8 mouse cellular contexts compared by ENCODE assay signal in the genomic region with DNA sequence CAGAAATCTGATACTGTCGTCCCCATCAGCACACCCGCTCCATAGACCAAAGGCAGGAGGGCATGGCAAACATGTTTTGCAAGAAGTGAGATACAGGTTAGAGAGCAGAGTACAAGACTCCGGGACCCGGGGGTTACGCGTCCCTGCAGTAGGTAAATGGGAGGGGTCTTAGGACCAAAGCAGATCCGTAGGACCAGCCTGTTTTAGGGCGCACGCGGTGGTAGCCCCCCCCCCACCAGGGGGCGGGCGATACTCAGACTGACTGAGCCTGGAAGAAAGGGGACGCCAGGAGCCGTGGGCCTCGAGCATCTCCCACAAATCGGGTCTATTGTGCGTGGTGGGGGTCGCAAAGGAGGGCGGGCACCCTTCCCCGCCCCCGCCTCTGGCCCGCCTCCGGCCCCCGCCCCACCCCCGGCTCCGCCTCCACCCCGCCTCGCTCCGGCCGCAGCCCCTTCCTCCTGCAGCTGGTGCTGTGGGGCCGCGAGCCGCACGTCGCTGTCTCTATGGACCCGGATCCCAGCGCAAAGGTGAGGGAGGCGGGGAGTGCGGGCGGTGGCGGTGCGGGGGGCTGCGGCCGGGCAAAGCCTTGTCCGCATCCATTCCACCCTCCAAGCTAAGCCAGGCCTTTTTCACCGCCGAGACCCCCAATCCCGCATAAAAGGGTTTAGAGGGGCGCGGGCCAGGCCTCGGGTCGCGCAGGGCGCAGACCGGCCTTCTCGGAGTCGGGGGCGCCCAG. TPM values are rescaled to one million over a fixed set of nuclear protein-coding genes. Genes with fewer than 3 reads are reported as not detected.
DNase-seq lines count a peak whose midpoint lies in the region; ATAC-seq and TF ChIP-seq lines count a peak whose summit lies in the region.

A gene (plus strand): TSS at position 271 of the 736 bp plus-strand sequence.

- DNase-seq in kidney, adult 11 months, result peak; percentile 31
- no peak for DNase-seq in kidney, adult 9 months
- DNase-seq in ZHBTc4 (ENCODE audit: low read depth, low spot score), result peak; percentile 56
- peak; percentile 76 for DNase-seq in limb, embryonic 10.5 days (ENCODE audit: low spot score)

- H3K79me2 ChIP-seq in myocyte (ENCODE audit: control insufficient read depth, insufficient read depth), result no peaks in the 10 kb centered on the region

- H3K27ac ChIP-seq in embryonic facial prominence, embryonic 15.5 days (replicated peaks), result no peak within 1 kb of the TSS
- H3K27ac ChIP-seq in hindbrain, embryonic 16.5 days (ENCODE audit: low read depth, low read length), result peak within 1 kb of the TSS; percentile 76
- peak within 1 kb of the TSS; percentile 84 for H3K27ac ChIP-seq in limb, embryonic 10.5 days

- H3K36me3 ChIP-seq in embryonic facial prominence, embryonic 15.5 days, result 0 out of 2 replicates have a peak, but pooled peaks cover 4% of the 10 kb centered on the region
- peaks cover 9% of the 10 kb centered on the region for H3K36me3 ChIP-seq in hindbrain, embryonic 16.5 days (ENCODE audit: control insufficient read depth, insufficient read depth, low read length)
- H3K36me3 ChIP-seq in limb, embryonic 10.5 days, result peaks cover 7% of the 10 kb centered on the region; the same call in 1 of the 2 replicates
- H3K36me3 ChIP-seq in myocyte (ENCODE audit: control insufficient read depth, insufficient read depth), result no peaks in the 10 kb centered on the region

- under 1% methylated on average over 36 of the region's 58 CpGs for whole genome bisulfite sequencing in embryonic facial prominence, embryonic 15.5 days
- under 1% methylated on average over 43 of the region's 58 CpGs for WGBS in hindbrain, embryonic 16.5 days
- under 1% methylated on average over 57 of the region's 58 CpGs for WGBS in limb, embryonic 10.5 days

- peak; percentile 63 for ATAC-seq in embryonic facial prominence, embryonic 15.5 days (ENCODE audit: insufficient number of reproducible peaks, low FRiP score, low TSS enrichment, low read depth)
- ATAC-seq in hindbrain, embryonic 16.5 days, result peak; percentile 87
- ATAC-seq in megakaryocyte-erythroid progenitor cell, adult 5-6 weeks (replicated peaks; ENCODE audit: low FRiP score, low TSS enrichment, poor library complexity, severe bottlenecking), result no peak

- H3K9ac ChIP-seq in embryonic facial prominence, embryonic 15.5 days, result peak within 1 kb of the TSS; percentile 58
- H3K9ac ChIP-seq in hindbrain, embryonic 16.5 days (ENCODE audit: low read depth, low read length), result peak within 1 kb of the TSS; percentile 91

- H3K9me3 ChIP-seq in embryonic facial prominence, embryonic 15.5 days (replicated peaks), result no peaks in the 10 kb centered on the region
- H3K9me3 ChIP-seq in hindbrain, embryonic 16.5 days (ENCODE audit: control insufficient read depth, low read length), result no peaks in the 10 kb centered on the region
- no peaks in the 10 kb centered on the region for H3K9me3 ChIP-seq in limb, embryonic 10.5 days (replicated peaks)

- no peak within 1 kb of the TSS for H3ac ChIP-seq in myocyte (ENCODE audit: control insufficient read depth, insufficient read length)

- no peak for TF ChIP-seq POLR2A in myocyte (IDR thresholded peaks at IDR 0.05; ENCODE audit: insufficient read length, low read depth)

- peaks cover 29% of the 10 kb centered on the region for H3K4me1 ChIP-seq in embryonic facial prominence, embryonic 15.5 days
- H3K4me1 ChIP-seq in hindbrain, embryonic 16.5 days (ENCODE audit: control insufficient read depth, insufficient read depth, low read depth, low read length), result peaks cover 14% of the 10 kb centered on the region
- peaks cover 50% of the 10 kb centered on the region for H3K4me1 ChIP-seq in limb, embryonic 10.5 days

- H3K4me3 ChIP-seq in embryonic facial prominence, embryonic 15.5 days (replicated peaks), result peak within 1 kb of the TSS; percentile 68
- peak within 1 kb of the TSS; percentile 77 for H3K4me3 ChIP-seq in hindbrain, embryonic 16.5 days (ENCODE audit: low read length)
- peak within 1 kb of the TSS; percentile 75 for H3K4me3 ChIP-seq in limb, embryonic 10.5 days
- H3K4me3 ChIP-seq in myocyte, result no peak within 1 kb of the TSS

- no peaks in the 10 kb centered on the region for H3K27me3 ChIP-seq in embryonic facial prominence, embryonic 15.5 days
- no peaks in the 10 kb centered on the region for H3K27me3 ChIP-seq in hindbrain, embryonic 16.5 days (replicated peaks; ENCODE audit: control insufficient read depth, insufficient read depth, low read length)
- H3K27me3 ChIP-seq in limb, embryonic 10.5 days (ENCODE audit: low read depth, poor library complexity, severe bottlenecking), result peaks cover 11% of the 10 kb centered on the region
- H3K27me3 ChIP-seq in myocyte (ENCODE audit: control insufficient read depth, insufficient read depth, insufficient read length), result peaks cover 5% of the 10 kb centered on the region

- H3K4me2 ChIP-seq in embryonic facial prominence, embryonic 15.5 days (replicated peaks), result peak within 1 kb of the TSS; percentile 100
- peak within 1 kb of the TSS; percentile 84 for H3K4me2 ChIP-seq in hindbrain, embryonic 16.5 days (ENCODE audit: low read length)
- H3K4me2 ChIP-seq in myocyte (ENCODE audit: low read depth), result peak within 1 kb of the TSS; percentile 61

TF ChIP-seq in myocyte, 11 proteins besides CTCF, POLR2A, EP300 and RAD21:
- no peak for TF ChIP-seq MAX (IDR thresholded peaks at IDR 0.05; ENCODE audit: low read depth)
- no peak for TF ChIP-seq CEBPB (IDR thresholded peaks at IDR 0.05; ENCODE audit: insufficient read depth, poor library complexity, severe bottlenecking)
- peak in 1 of 3 experiments; percentile 26 for TF ChIP-seq MYOD1 (IDR thresholded peaks at IDR 0.05; ENCODE audit: control insufficient read depth in 1 of 3, insufficient read length in 2 of 3, low read depth in 2 of 3)
- no peak for TF ChIP-seq USF1 (IDR thresholded peaks at IDR 0.05; ENCODE audit: low read depth)
- TF ChIP-seq TCF3 (IDR thresholded peaks at IDR 0.05; ENCODE audit: insufficient read length, low read depth), result no peak
- no peak for TF ChIP-seq REST (IDR thresholded peaks at IDR 0.05; ENCODE audit: insufficient read depth, insufficient read length)
- no peak for TF ChIP-seq SRF (IDR thresholded peaks at IDR 0.05; ENCODE audit: control insufficient read depth, insufficient read length, low read depth)
- TF ChIP-seq POLR2AphosphoS2 (IDR thresholded peaks at IDR 0.05; ENCODE audit: insufficient read length, low read depth), result no peak
- TF ChIP-seq E2F4 (IDR thresholded peaks at IDR 0.05; ENCODE audit: insufficient read depth), result no peak

RNA-seq across cellular contexts. Expression of the gene that starts here (rescaled TPM):
- 4.8 and 5.9 TPM in 2 replicates for polyA plus RNA-seq in embryonic facial prominence, embryonic 15.5 days (2015; fragmentation: Nextera tagmentation; extraction: Ambion mirVana)
- polyA plus RNA-seq in hindbrain, embryonic 16.5 days (2015; fragmentation: Nextera tagmentation; extraction: Ambion mirVana), result 18.0 and 18.7 TPM in 2 replicates
- 3.4 and 5.4 TPM in 2 replicates for polyA plus RNA-seq in limb, embryonic 10.5 days (2016; fragmentation: Nextera tagmentation; extraction: Ambion mirVana)
- polyA plus RNA-seq in myocyte (2012; fragmentation: generic; extraction: Trizol), result 0.43 TPM
- total RNA-seq in megakaryocyte-erythroid progenitor cell, adult 5-6 weeks (2014; fragmentation: Nextera tagmentation), result 1.4 TPM in 1 of 2 replicates, not detected in the other
- total RNA-seq in megakaryocyte-erythroid progenitor cell, adult 5-6 weeks (2017), result not detected in 2 replicates
